Mouse (Mus musculus): Measurements from ENCODE around the gene Ces1h. TPM values are rescaled to one million over a fixed set of nuclear protein-coding genes. Genes with fewer than 3 reads are reported as not detected.
"Not testable (repeated sequence)": the region's sequence is repeated elsewhere in the genome, so short reads cannot be mapped to it uniquely, and the experiment has no call there.

Ces1h gene
- not detected for total RNA-seq (2021)
- long read RNA-seq, experiment 1: 0 reads
- long read RNA-seq, experiment 2: 0 reads

DNA sequence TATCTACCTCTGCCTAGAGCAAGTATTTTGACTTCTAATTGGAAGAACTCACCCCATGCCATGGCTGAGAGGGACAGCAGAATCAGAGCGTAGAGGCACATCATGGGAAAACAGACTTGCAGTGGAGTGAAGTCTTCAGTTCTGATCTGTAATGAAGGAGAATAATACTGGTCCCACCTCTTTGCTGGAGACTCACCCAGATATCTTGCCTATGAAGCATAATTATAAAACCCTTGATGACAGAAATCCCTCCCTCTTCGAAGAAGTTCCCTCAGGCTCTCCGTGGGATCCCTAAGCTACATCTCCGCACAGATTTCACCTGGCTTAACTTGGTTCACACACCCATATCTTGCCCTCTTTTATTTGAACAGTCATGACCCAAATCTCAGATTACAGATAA lies at the start of gene Ces1h:
Ces1h (minus strand) TSS at position 101 of the 400 bp plus-strand sequence.
- no peak within 1 kb of the TSS for H3K27ac ChIP-seq
- TF ChIP-seq CTCF (conservative IDR thresholded peaks at IDR 0.05): no peak
- no peak within 1 kb of the TSS for H3K4me3 ChIP-seq
- no peak for DNase-seq (ENCODE audit: low spot score in 2 of 2)

DNA sequence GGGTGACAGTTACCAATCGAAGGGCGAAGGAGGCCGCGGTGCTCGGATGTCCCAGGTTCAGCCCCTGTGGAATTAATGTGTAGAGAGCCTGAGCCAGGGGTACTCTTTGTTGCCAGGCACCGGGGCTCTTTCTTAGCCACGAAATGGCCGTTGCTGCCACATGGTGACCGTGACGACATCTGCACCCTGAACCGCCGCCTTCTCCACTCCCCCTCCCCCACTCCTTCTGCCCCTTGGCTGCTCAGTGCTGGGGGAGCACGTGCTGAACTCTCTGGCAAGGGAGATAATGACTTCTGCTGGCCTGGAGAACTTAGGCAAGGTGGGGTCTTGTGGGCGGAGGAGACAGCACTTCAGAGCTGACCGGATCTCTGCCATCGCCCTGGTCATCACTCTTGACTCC lies 47.7 kb upstream of the Ces1h start:
- Histone ChIP-seq H3K4me3 (no peak overlapping the region), H3K27ac (no peak overlapping the region)
- DNase-seq (ENCODE audit: low spot score in 2 of 2): no peak
- TF ChIP-seq CTCF (conservative IDR thresholded peaks at IDR 0.05): no peak

DNA sequence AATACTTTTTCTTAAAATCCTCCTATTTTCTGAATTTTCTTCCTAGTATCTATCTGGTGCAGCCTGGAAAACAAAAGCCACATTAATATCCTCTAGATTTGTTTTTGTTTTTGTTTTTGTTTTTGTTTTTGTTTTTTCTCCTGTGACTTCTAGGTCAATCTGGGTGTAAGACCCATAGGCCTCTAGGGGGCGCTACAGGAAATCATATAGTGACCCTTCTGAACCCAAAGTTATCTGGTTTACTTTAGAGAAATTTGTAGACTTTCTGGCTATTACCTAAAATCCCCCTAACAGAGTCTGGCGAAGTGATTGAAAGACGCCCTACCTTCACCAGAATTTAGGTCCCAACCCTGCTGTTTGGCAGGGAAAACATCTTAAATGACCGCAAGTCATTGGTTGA lies 35.9 kb upstream of the Ces1h start:
- no peak for DNase-seq (ENCODE audit: low spot score in 2 of 2)
- Histone ChIP-seq H3K27ac (no peak overlapping the region), H3K4me3 (no peak overlapping the region)
- TF ChIP-seq CTCF (conservative IDR thresholded peaks at IDR 0.05): peak; percentile 58

DNA sequence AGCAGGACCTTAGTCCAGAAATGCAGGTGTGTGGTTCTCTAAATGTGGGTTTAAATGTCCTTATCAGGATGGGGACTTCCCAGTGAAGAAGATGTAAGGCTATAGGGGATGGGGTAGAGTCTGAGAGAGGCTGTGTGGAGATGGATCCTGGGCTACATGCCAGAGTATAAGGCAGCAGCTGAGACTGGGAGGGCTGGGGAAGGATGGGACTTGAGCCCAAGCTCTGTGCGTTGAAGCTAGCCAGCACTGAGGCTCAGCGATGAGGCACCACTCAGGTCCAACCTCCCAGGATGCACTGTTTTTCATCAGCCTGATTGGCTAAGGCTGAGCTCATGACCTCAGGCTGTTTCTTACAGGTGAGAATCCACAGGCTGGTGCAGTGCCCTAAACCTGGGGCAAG lies 29.3 kb upstream of the Ces1h start:
- no peak for TF ChIP-seq CTCF (conservative IDR thresholded peaks at IDR 0.05)
- no peak overlapping the region for H3K4me3 ChIP-seq
- no peak for DNase-seq (ENCODE audit: low spot score in 2 of 2)
- H3K27ac ChIP-seq: no peak overlapping the region

DNA sequence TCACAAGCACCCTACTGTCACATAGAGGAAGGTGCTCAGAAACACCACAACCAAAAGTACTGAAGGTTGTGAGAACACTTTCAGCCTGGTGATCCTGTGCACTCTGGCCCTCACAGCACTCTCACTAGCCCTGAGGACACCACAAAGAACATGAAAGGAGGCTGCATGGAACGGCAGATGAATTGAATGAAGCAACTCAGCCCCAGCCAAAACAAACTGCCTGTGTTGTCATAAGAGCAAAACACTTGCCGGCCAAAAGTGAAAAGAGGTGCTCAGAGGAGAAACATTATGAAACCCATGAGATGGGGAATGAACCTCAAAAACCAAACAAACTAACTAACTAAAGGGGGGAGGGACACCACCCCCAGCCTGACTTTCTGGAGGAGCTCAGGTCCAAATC lies 20.2 kb upstream of the Ces1h start:
- Histone ChIP-seq H3K27ac (no peak overlapping the region), H3K4me3 (no peak overlapping the region)
- TF ChIP-seq CTCF (conservative IDR thresholded peaks at IDR 0.05): no peak
- DNase-seq (ENCODE audit: low spot score in 2 of 2): no peak

DNA sequence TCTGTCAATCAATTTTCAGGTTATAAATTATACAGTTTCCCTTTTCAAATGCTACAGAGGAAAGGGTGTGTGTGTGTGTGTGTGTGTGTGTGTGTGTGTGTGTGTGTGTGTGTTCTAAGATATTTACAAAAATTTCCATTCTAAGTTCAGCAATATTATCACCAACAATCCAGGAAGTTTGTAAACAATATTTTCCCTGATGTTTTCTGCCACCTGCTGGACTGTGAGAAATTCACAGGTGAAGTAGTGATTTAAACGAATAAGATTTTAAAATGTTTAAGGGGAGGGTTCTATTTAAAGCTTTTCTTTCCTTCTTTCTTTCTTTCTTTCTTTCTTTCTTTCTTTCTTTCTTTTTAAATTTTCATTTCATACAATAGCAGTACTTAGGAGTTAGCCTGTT lies 18.5 kb upstream of the Ces1h start:
- Histone ChIP-seq H3K27ac (no peak overlapping the region), H3K4me3 (no peak overlapping the region)
- peak; percentile 76 for TF ChIP-seq CTCF (conservative IDR thresholded peaks at IDR 0.05)
- peak in 1 of 2 experiments; percentile 37 for DNase-seq (ENCODE audit: low spot score in 2 of 2)

DNA sequence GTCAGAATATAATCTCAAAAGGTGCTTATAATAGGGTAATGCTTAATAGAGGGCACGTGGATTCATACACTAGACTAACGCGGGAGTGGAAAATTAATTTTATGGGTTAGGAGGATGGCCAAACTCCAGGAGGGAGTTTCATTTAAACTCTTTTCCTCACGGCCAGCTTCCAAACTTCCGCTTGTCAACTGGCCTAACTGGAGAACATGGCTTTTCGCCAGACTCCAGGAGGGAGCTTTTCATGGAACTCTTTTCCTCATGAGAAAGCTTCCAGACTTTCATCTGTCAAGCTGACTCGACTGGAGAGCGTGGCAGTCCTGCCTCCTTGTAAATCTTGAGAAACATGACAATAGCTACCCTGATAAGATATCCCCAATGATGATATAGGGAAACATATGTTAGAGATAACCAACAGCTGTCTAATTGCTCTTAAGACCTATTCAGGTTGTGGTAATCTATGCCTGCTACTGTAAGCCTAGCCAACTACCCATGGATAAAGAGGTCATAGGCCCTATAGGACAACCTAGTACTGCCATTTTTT lies 14.6 kb upstream of the Ces1h start:
- not testable (repeated sequence) for H3K27ac ChIP-seq; H3K4me3 ChIP-seq; DNase-seq (ENCODE audit: low spot score in 2 of 2)

DNA sequence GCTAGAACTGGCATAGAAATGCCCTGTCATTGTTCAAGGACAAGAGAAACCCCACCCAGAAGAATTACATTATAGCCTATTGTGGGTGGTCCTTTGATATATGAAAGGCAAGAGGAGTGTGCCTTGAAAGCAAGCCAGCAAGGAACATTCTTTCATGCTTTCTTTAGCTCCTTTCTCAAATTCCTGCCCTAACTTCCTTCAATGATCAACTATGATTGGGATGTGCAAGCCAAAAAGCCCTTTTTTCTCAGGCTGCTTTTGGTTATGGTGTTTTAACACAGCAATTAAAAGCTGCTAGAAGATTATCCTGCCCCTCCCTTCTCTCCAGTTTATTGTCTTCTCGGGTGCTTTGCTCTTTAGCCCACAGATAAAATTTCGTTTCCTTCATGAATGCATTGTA lies 10.0 kb downstream of the Ces1h start:
- Histone ChIP-seq H3K27ac (no peak overlapping the region), H3K4me3 (no peak overlapping the region)
- no peak for DNase-seq (ENCODE audit: low spot score in 2 of 2)
- no peak for TF ChIP-seq CTCF (conservative IDR thresholded peaks at IDR 0.05)

DNA sequence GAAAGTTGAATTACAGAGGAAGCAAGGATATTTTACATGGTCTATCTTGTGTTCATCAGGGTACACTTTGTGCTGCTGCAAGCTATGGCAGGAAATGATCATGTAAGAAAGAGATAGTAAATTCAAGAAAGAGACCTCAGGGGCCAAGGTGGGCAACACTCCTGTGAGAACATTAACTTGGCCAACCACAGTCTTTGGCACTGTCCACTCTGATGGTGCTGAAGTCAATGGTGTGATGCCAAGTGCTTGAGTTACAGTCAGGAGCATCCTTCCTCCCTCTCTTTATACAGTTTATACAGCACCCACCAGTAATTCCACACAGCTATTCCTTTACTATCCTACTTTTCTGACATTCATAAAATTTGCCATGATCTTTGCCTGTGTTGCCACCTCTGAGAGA lies 19.4 kb downstream of the Ces1h start:
- H3K27ac ChIP-seq: no peak overlapping the region
- DNase-seq (ENCODE audit: low spot score in 2 of 2): no peak
- TF ChIP-seq CTCF (conservative IDR thresholded peaks at IDR 0.05): no peak
- no peak overlapping the region for H3K4me3 ChIP-seq

DNA sequence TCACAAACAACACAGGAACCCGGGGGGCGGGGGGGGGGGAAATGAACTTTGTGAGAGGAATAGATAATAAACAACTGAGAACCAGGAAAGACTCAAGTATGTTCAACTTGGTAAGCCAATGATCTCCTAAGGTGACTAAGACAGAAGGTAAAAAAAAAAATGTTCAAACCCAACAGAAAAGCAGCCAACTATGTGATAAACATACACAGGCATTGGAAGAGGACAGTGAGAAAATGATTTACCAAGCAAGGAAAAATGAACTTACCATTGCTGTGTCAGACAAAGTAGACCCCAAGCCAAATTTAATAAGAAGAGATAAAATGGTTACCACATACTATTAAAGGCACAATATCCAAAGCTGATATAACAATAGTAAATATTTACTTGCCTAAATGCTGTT lies 40.0 kb downstream of the Ces1h start:
- TF ChIP-seq CTCF (conservative IDR thresholded peaks at IDR 0.05): no peak
- Histone ChIP-seq H3K4me3 (no peak overlapping the region), H3K27ac (no peak overlapping the region)
- DNase-seq (ENCODE audit: low spot score in 2 of 2): no peak

DNA sequence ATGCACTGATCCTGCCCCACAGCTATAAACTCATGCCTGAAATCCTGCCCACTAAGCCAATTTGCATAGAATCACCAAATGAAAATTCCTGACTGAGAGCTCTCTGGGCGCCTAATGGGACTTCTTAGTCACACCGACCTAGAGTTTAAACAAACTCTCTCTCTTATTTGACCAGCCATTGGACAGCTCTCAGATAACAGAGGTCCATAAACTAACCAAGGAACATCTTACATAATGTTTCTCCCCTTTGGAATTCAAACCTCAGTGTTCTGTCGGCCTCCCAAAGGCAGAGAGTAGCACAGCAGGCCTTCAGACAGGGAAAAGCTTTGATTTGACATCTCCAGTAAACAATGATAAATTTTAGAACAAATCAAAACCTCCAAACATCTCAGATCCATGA lies 42.3 kb downstream of the Ces1h start, which contains the start of gene Ces1g:
Ces1g (minus strand) TSS at position 102 of the 400 bp plus-strand sequence.
- no peak within 1 kb of the TSS for H3K27ac ChIP-seq
- TF ChIP-seq CTCF (conservative IDR thresholded peaks at IDR 0.05): no peak
- DNase-seq (ENCODE audit: low spot score in 2 of 2): no peak
- H3K4me3 ChIP-seq: no peak within 1 kb of the TSS

DNA sequence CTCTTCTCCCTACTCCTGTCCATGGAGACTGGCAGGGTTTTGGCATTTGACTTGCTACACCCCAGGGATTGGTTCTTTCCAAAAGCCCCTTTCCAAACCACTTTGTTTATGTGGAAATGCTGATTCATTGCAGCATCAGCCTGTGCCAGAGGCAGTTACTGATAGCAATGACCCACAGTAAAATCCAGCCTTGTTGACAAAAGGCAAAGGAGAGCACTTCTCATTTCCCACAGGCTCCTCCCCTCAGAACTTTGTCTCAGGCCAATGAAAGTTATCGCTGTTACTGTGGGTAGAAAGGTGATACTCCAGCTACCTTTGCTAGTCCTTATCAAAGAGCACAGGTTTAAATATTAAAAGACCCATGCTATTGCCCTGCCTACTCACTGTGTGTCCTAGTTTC lies 46.8 kb downstream of the Ces1h start:
- H3K4me3 ChIP-seq: no peak overlapping the region

DNA sequence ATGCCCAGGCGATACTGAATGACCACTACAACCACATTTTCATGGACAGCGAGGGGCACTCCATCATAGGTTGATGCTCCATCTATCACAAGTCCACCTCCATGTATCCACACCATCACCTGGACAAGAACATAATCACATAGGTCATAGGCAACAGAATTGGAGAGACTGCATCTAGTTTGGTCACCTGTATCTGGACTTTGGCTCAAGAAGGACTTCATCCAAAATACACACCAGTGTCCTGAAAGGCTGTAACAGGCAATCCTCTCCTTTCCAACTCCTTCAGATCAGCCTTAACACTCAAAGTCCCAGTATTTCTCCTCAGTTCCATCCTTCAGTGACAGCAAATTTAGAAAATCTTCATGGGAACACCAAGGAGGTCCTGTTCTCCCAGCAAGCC lies 48.4 kb downstream of the Ces1h start:
- TF ChIP-seq CTCF (conservative IDR thresholded peaks at IDR 0.05): no peak

More for the DNA sequence above, 46.8 kb downstream of the Ces1h start:
- DNase-seq (ENCODE audit: low spot score in 2 of 2): no peak
- no peak overlapping the region for H3K27ac ChIP-seq
- TF ChIP-seq CTCF (conservative IDR thresholded peaks at IDR 0.05): no peak

DNA sequence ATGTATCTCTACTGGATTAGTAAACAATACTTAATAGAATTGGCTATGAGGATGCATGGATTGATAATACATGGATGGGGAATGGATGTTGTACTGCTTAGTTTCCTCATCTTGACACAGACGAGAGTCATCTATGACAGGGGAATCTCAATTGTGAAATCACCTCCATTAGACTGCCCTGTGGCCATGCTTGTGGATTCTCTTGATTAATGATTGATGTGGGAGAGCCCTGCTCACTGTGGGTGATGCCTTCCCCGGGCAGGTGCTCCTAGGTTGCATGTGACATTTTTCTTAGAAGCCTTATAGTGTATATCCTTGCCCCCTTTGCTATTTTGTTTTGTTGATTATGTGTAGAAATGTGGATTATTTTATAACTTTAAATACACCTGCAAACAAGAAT lies 54.4 kb downstream of the Ces1h start:
- Histone ChIP-seq H3K4me3 (no peak overlapping the region), H3K27ac (no peak overlapping the region)
- no peak for DNase-seq (ENCODE audit: low spot score in 2 of 2)
- no peak for TF ChIP-seq CTCF (conservative IDR thresholded peaks at IDR 0.05)

More for the DNA sequence above, 48.4 kb downstream of the Ces1h start:
- no peak for DNase-seq (ENCODE audit: low spot score in 2 of 2)
- H3K27ac ChIP-seq: no peak overlapping the region
- H3K4me3 ChIP-seq: no peak overlapping the region

DNA sequence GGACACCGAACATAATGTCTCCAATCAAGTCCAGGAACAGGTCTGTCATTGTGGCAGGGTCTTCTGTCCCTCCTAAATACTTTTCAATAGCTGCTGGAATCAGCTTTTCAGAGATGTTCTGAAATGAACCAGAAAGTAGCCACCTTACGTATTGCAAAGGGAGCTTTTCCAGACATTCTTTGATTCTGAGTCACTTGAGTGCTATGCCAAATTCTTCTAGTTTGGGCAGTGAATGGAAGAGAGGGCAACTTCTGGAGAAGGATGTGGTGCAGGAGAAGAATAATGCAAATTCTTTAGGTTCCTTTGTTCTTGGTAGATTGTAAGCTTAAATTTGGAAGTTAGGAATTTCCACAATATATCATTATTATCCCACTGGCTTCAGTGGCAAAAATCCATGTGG lies 62.5 kb downstream of the Ces1h start:
- Histone ChIP-seq H3K4me3 (no peak overlapping the region), H3K27ac (no peak overlapping the region)
- DNase-seq (ENCODE audit: low spot score in 2 of 2): no peak
- TF ChIP-seq CTCF (conservative IDR thresholded peaks at IDR 0.05): no peak
